Mouse (Mus musculus): ENCODE results near the gene Slamf7.

- TF ChIP-seq CTCF (IDR thresholded peaks at IDR 0.05; ENCODE audit: extremely low read depth, insufficient read depth, insufficient read length, insufficient replicate concordance) (no peak), POLR2A (IDR thresholded peaks at IDR 0.05; ENCODE audit: low read depth, low read length) (no peak)
Measured at GRCm38 (mm10) chr1:171613962-171614361, 38.9 kb downstream of the Slamf7 start.
